Mouse (Mus musculus): ENCODE measurements around the gene Adam12.

DNA sequence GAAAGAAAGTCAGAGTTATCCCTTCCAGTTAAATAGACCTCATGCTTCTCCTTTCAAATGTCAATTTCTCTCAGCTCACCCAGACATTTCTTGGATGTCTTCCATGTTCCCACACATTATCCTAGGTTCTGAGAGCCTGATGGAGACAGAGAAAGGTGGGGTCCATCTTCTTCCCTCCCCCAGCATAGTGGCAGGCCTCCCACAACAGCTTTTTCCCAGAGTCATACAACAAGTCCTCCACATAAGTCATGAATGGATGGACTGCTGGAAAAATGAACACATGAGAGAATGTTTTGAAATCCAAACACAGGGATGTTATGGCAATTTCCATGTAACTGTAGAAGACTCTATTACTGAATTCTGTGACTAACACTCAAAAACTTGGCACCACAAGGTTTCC lies 188.4 kb downstream of the Adam12 start:
- TF ChIP-seq CTCF (IDR thresholded peaks at IDR 0.05; ENCODE audit: insufficient read depth, low read depth, low read length) (no peak), POLR2A (IDR thresholded peaks at IDR 0.05; ENCODE audit: insufficient read depth, low read depth, low read length) (no peak)

Measured in olfactory bulb, adult 2 months (tissue).